Mouse (Mus musculus) bone marrow, adult 2 months (tissue): ENCODE results near the gene Gpx3.

Source experiments
- CTCF ChIP-seq: fragments of 200-500 bp; IDR thresholded peaks from 2 replicates; pipeline ENCODE4 v1.5.1; 2011; ENCODE audit warnings: low read length, control low read depth; ENCODE audit not compliant: control insufficient read depth, insufficient read depth
- POLR2A ChIP-seq: fragments of 200-500 bp; IDR thresholded peaks from 2 replicates; pipeline ENCODE4 v1.6.1; 2011; ENCODE audit warnings: low read depth, mild to moderate bottlenecking, control low read depth, low read length, borderline replicate concordance; ENCODE audit not compliant: control insufficient read depth

DNA sequence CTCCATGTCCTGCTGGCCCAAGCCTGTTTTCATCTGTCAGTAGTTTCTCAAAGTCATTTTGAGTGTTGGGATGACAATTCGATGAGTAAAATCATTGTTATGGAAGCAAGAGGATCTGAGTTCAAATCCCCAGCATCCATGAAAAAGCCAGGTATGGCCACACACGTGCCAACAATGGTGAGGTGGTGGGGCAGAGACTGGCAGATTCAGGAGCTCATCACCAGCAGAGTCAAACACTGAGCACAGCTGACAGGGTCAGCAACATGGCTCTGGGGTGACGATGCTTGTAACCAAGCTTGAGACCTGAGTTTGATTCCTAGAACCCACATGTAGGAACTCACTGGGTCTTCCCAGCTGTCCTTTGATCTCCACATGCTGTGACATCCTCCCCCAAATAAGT is 2.8 kb downstream of the Gpx3 start:
- TF ChIP-seq POLR2A (no peak), CTCF (no peak)
